Mouse (Mus musculus): Measurements from ENCODE around the gene Ufc1. TPM values are rescaled to one million over a fixed set of nuclear protein-coding genes. Genes with fewer than 3 reads are reported as not detected.

Ufc1 gene
- total RNA-seq, 2 experiments from 2014 or later = 145 to 153 TPM

GRCm38 (mm10) chr1:171287136-171288081, 7.4 kb downstream of the Ufc1 start, which contains the start of gene Usp21:
Gene Usp21 (minus strand): TSS chr1:171287991.
- peak; percentile 96 for DNase-seq

GRCm38 (mm10) chr1:171286517-171286916, 8.3 kb downstream of the Ufc1 start:
- no peak for DNase-seq

GRCm38 (mm10) chr1:171285096-171285892, 9.5 kb downstream of the Ufc1 start:
- DNase-seq = peak; percentile 13

- peak; percentile 5 for DNase-seq
Measured at GRCm38 (mm10) chr1:171284491-171284890, 10.3 kb downstream of the Ufc1 start.

- peak; percentile 4 for DNase-seq
Measured at GRCm38 (mm10) chr1:171283188-171284160, 11.3 kb downstream of the Ufc1 start.

- DNase-seq = peak; percentile 13
Measured at GRCm38 (mm10) chr1:171282086-171282805, 12.6 kb downstream of the Ufc1 start.

- DNase-seq = peak; percentile 91
Measured at GRCm38 (mm10) chr1:171281528-171281923, 13.3 kb downstream of the Ufc1 start.

GRCm38 (mm10) chr1:171280916-171281527, 13.8 kb downstream of the Ufc1 start, which contains the start of gene Ppox:
Gene Ppox (minus strand): TSS chr1:171281186.
- DNase-seq = peak; percentile 91

GRCm38 (mm10) chr1:171280250-171280915, 14.4 kb downstream of the Ufc1 start:
- peak; percentile 45 for DNase-seq

GRCm38 (mm10) chr1:171279721-171280120, 15.1 kb downstream of the Ufc1 start:
- DNase-seq = peak; percentile 0

GRCm38 (mm10) chr1:171279012-171279705, 15.7 kb downstream of the Ufc1 start:
- peak; percentile 0 for DNase-seq

- peak; percentile 0 for DNase-seq
Measured at GRCm38 (mm10) chr1:171278436-171278835, 16.4 kb downstream of the Ufc1 start.

GRCm38 (mm10) chr1:171277736-171278135, 17.1 kb downstream of the Ufc1 start:
- DNase-seq = no peak

GRCm38 (mm10) chr1:171276110-171276748, 18.6 kb downstream of the Ufc1 start:
- no peak for DNase-seq

- DNase-seq = no peak
Measured at GRCm38 (mm10) chr1:171275144-171275734, 19.6 kb downstream of the Ufc1 start.

GRCm38 (mm10) chr1:171274171-171274570, 20.7 kb downstream of the Ufc1 start:
- DNase-seq = no peak

GRCm38 (mm10) chr1:171272086-171272485, 22.7 kb downstream of the Ufc1 start:
- DNase-seq = no peak

- no peak for DNase-seq
Measured at GRCm38 (mm10) chr1:171271622-171272021, 23.2 kb downstream of the Ufc1 start.
